Mouse (Mus musculus) layer of hippocampus, postnatal 10 days (tissue): ENCODE measurements around the gene Morc3. TPM values are rescaled to one million over a fixed set of nuclear protein-coding genes. Genes with fewer than 3 reads are reported as not detected.

ENCODE experiments used
- DNase-seq, 2 experiments: peaks; one replicate each; pipeline ENCODE4 v3.0.0; 2021; ENCODE audit warnings: low spot score in 2 of 2
- total RNA-seq, 2 experiments: library from RNA; stranded (reverse); gene quantifications; 2 replicates each; pipeline ENCODE4 v1.2.3; 2021

The Morc3 gene
- total RNA-seq, 2 experiments from 2014 or later: 28.1 to 34.9 TPM

GRCm38 (mm10) chr16:93883423-93884085, 51.6 kb downstream of the Morc3 start, which contains the start of gene Chaf1b:
Gene Chaf1b, plus strand, starts transcription at chr16:93883901.
- DNase-seq: peak; percentile 97 to 98

GRCm38 (mm10) chr16:93884086-93884721, 52.3 kb downstream of the Morc3 start:
- peak in 1 of 2 experiments; percentile 22 for DNase-seq

DNA sequence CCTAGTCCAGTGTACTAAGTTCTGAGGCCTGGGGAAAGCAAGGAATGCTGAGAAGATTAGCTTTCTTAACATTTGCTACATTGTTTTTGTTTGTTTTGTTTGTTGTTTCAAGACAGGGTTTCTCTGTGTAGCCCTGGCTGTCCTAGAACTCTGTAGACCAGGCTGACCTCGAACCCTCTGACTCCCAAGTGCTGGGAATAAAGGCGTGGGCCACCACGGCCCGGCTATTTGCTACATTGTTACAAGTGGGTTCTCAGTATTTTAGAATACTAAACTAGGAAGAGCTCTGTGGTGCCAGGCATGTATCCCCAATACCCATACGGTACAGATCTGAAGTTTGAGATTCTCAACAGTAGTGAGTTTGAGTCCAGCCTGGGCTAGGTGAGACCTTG, 52.8 kb downstream of the Morc3 start:
- no peak for DNase-seq

GRCm38 (mm10) chr16:93888481-93888880, 56.6 kb downstream of the Morc3 start:
- no peak for DNase-seq

DNA sequence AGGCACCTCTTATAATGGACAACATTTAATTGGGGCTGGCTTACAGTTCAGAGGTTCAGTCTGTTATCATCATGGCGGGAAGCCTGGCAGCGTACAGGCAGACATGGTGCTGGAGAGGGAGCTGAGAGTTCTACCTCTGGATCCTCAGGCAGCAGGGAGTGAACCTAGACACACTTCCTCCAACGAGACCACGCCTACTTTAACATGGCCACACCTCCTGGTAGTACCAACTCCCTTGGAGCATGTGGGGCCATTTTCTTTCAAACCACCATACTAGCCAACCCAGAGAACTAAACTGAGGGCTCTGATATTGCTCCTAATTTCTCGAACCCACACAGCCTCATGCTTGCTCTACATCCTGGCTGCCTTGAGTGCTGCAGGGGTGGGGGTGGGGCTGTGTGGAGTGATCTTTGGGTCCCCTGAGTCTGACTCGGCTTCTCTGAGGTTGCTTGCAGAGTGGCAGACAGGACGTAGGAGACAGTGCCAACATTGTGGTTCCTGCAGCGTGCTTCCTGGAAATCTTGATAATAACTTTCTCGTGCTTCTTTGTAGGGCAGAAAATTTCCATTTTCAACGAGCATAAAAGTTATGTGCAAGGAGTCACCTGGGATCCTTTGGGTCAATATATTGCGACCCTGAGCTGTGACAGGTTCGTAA, 59.2 kb downstream of the Morc3 start:
- DNase-seq: no peak

- no peak for DNase-seq
These were observed 61.4 kb downstream of the Morc3 start for GRCm38 (mm10) chr16:93893285-93893684.

- DNase-seq: no peak
These were observed 71.1 kb downstream of the Morc3 start for GRCm38 (mm10) chr16:93903027-93903426.

GRCm38 (mm10) chr16:93906156-93907014, 74.5 kb downstream of the Morc3 start:
- peak; percentile 78 to 79 for DNase-seq

DNA sequence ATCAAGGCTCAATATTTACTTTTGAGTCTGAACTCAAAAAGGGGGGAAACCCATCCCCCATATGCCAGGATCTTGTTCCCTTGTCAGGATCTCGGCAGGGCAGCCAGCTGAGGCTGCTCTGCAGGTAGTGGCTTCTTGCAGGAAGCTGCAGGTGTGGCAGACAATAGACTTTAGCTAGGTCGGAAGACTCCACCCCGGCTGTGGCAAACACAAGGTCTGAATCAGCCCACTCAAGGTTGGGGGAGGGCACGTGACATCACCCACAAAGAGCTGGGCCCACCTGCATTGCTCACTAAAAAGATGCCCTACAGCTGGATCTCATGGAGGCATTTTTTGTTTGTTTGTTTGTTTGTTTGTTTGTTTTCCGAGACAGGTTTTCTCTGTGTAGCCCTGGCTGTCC, 75.8 kb downstream of the Morc3 start:
- DNase-seq: no peak

DNA sequence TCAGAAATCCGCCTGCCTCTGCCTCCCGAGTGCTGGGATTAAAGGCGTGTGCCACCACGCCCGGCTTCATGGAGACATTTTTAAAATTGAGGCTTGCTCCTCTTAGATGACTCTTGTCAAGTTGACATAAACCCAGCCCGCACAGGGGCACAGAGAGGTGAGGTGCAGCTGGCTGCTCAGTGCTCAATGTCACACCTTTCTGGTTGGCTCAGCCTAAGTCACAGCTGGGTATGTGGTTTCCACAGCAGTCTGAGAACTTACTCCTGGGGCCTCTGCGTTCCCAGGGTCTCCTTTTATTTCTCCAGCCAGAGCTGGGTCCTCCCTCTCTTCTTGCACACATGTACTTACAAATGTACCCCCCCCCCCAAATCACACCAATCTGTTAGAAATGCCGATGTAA, 76.3 kb downstream of the Morc3 start:
- DNase-seq: no peak

GRCm38 (mm10) chr16:93909936-93910335, 78.0 kb downstream of the Morc3 start:
- DNase-seq: no peak

- DNase-seq: no peak
These were observed 79.1 kb downstream of the Morc3 start for GRCm38 (mm10) chr16:93910735-93911665.

GRCm38 (mm10) chr16:93912158-93912557, 80.2 kb downstream of the Morc3 start:
- DNase-seq: no peak

- DNase-seq: no peak
These were observed 80.9 kb downstream of the Morc3 start for GRCm38 (mm10) chr16:93912808-93913207.

DNA sequence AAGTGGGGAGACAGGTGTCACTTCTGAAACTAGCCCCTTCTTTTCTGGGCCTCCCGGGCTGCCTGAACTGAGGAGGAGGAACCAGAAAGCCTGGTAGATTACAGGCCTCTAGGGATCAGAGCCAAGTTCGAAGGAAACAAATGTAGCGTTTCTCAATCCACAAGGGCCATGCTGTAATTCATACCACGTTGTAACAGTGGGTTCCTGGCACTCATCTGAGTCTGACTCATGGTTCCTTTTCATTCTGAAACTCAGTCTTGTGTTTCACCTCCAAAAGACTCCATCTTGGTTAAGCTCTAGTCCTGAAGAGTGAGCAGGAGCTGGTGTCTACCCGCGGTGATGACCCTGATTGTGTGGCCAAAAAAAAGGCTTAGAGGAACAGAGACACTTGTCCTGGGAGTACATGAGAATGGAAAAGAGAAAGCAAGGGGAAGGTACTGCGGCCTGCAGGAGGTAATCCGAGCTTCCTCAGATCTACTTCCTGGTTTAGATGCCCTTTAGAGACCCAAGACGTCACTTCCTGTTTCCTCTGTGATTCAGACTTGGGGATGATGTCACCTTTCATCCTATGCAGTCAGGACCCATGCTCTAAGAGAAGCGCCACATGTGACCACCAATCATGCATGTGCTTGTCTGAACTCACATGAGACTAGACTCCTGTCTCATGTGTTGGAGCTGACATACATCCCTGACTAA, 82.1 kb downstream of the Morc3 start:
- DNase-seq: no peak

DNA sequence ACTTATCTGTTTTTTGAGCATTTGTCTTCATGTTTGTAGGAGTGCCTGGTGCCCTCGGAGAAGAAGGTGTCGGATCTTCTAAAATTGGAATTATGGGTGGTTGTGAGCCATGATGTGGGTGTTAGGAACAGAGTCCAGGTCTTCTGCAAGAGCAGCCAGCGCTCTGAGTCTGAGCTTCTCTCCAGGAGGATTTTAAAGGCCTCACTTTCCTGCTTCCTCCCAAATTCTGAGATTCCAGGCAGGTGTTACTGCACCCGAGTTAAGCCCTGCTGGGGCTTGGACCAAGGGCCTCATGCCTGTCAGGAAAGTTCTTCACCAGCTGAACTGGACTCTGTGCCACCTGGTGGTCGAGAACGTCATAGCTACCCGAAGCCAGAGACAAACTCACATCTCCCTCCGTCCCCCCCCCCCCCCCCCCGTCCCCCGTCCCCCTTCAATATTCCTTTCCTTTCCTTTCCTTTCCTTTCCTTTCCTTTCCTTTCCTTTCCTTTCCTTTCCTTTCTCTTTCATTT, 83.5 kb downstream of the Morc3 start:
- DNase-seq: peak; percentile 46 to 47

GRCm38 (mm10) chr16:93917712-93918678, 86.1 kb downstream of the Morc3 start:
- peak; percentile 91 to 92 for DNase-seq

DNA sequence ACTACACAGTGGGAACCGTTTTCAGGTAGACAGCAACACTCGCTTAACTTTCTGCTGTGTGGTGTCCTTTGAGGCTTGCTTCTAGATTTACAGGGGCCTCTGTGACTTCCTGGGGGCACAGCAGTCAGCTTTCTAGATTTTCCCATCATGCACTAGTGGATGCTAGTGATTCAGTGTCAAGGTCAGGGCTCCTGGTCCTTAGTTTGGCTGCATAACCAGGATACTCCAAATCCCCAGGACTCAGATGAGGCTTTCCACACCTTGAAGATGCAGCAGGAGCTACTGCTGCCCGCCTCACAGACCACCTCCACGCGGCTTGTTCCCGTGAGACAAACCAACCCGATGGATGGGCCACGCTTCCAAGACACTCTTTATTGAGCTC, 86.7 kb downstream of the Morc3 start:
- no peak for DNase-seq
